Mouse (Mus musculus): ENCODE data around the gene Akr7a5. TPM values are rescaled to one million over a fixed set of nuclear protein-coding genes. Genes with fewer than 3 reads are reported as not detected.

The Akr7a5 gene
- polyA plus RNA-seq, 1 experiment from 2014 or later, result 95.0 TPM

DNA sequence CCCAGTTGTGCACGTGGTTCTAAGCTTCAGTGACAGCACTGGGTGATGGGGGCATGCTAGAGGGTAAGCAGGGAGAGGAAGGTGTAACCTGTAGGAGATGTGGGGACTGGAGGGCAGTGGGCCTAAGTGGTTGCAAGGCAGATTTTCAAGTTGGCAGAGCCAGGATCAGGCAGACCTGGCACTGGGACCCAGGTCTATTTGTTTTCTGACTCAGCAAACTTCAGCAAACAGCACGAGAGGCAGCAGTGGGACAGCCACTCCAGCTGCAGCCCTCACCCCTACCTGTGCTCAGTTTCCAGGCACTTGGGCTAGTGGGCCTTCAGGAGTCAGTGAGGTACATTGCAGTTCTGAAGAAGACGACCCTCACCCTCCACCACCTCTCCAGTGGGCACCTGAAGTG lies 46.7 kb downstream of the Akr7a5 start:
- H3K4me1 ChIP-seq (replicated peaks; ENCODE audit: control insufficient read depth, insufficient read depth, low read length), result peaks cover 6% of the 10 kb centered on the region
- no peaks in the 10 kb centered on the region for H3K9me3 ChIP-seq (ENCODE audit: control insufficient read depth, low read length)
- H3K4me3 ChIP-seq (ENCODE audit: low read length), result no peak overlapping the region
- no peaks in the 10 kb centered on the region for H3K27me3 ChIP-seq (ENCODE audit: control insufficient read depth, insufficient read depth, low read depth, low read length)
- peaks cover 39% of the 10 kb centered on the region for H3K36me3 ChIP-seq (ENCODE audit: control insufficient read depth, insufficient read depth, low read length)
- H3K4me2 ChIP-seq (ENCODE audit: low read depth, low read length), result no peak overlapping the region
- H3K9ac ChIP-seq (ENCODE audit: low read length), result no peak overlapping the region
- no peak overlapping the region for H3K27ac ChIP-seq (ENCODE audit: low read length)
- ATAC-seq (ENCODE audit: low read depth), result no peak
- 79% methylated on average over 3 of the region's 3 CpGs for WGBS

DNA sequence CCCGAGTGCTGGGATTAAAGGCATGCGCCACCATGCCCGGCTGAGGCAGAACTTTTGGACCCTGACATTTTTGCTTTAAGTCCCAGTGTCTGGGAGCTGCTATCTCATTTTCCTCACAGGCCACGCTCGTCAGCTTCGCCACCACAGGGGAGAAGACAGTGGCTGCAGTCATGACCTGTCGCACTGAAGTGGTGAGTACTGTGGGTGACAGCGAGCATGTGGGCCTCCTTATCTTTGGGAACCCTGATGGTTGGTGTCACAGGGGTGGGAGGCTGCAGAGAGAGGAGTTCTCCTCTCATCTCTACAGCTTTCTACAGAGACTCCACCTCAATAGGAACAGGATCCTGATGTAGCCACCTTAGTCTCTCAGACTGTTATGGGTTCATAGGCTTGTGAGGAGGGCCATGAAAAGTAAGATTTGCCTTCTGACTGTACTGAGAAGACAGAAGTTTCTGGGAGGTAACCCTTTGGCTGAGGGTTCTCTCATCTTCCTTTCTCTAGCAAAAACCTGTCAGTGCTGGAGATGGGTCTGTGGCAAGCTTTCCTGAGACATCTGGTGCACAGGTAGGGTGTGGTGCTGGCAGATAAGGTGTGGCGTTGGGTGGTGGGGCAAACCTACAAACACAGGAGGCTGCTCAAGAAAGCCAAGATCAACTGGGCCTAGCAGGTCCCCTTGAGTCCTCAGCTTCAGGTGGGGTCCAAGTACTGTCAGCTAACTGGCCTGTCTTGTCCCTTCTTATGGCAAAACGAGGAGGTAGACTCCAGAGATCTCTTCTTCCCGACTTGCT lies 50.4 kb downstream of the Akr7a5 start:
- peaks cover 63% of the 10 kb centered on the region for H3K36me3 ChIP-seq (ENCODE audit: control insufficient read depth, insufficient read depth, low read length)
- no peak overlapping the region for H3K4me3 ChIP-seq (ENCODE audit: low read length)
- H3K4me1 ChIP-seq (replicated peaks; ENCODE audit: control insufficient read depth, insufficient read depth, low read length), result no peaks in the 10 kb centered on the region
- no peak overlapping the region for H3K27ac ChIP-seq (ENCODE audit: low read length)
- no peak overlapping the region for H3K4me2 ChIP-seq (ENCODE audit: low read depth, low read length)
- no peaks in the 10 kb centered on the region for H3K9me3 ChIP-seq (ENCODE audit: control insufficient read depth, low read length)
- H3K9ac ChIP-seq (ENCODE audit: low read length), result no peak overlapping the region
- H3K27me3 ChIP-seq (ENCODE audit: control insufficient read depth, insufficient read depth, low read depth, low read length), result no peaks in the 10 kb centered on the region
- no peak for ATAC-seq (ENCODE audit: low read depth)
- 88% methylated on average over 11 of the region's 11 CpGs for WGBS

DNA sequence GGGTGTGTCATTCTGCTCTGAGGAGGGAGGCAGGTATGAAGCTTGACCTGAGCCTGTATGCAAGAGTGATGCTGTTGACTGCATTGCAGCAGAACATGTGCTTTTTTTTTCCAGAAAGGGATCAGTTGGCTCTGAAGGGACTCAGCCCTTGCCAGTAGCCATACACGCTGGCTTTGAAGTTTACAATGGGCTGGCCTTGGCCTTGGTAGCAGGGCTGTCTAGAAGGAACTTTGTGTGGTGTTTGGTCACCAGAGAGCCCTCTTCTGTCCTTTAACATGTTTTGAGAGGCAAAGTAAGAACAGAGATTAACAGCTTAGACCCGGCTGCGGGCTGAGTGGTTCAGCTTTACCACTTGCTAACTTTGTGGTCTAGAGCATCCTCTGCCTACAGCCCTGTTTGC lies 56.8 kb downstream of the Akr7a5 start:
- WGBS, result 97% methylated on average over 3 of the region's 3 CpGs
- ATAC-seq (ENCODE audit: low read depth), result no peak

More for the DNA sequence above, 56.8 kb downstream of the Akr7a5 start:
- H3K27ac ChIP-seq (ENCODE audit: low read length), result no peak overlapping the region
- no peaks in the 10 kb centered on the region for H3K27me3 ChIP-seq (ENCODE audit: control insufficient read depth, insufficient read depth, low read depth, low read length)
- H3K9ac ChIP-seq (ENCODE audit: low read length), result no peak overlapping the region
- no peak overlapping the region for H3K4me2 ChIP-seq (ENCODE audit: low read depth, low read length)
- no peak overlapping the region for H3K4me3 ChIP-seq (ENCODE audit: low read length)
- no peaks in the 10 kb centered on the region for H3K4me1 ChIP-seq (replicated peaks; ENCODE audit: control insufficient read depth, insufficient read depth, low read length)
- H3K36me3 ChIP-seq (ENCODE audit: control insufficient read depth, insufficient read depth, low read length), result peaks cover 74% of the 10 kb centered on the region
- H3K9me3 ChIP-seq (ENCODE audit: control insufficient read depth, low read length), result no peaks in the 10 kb centered on the region

Small RNA genes lying within 50 kb of the gene (microRNA-seq; reads per million reads assigned to microRNA genes)
- 0.79 reads per million for gene Gm24245
- not detected for gene Gm25732

Other genes starting within 250 kb of the Akr7a5 start
- not detected in 2 replicates for gene Htr6, start 235.2 kb upstream of the Akr7a5 start, polyA plus RNA-seq (2015; fragmentation: Nextera tagmentation; extraction: Ambion mirVana)
- 57.4 and 70.9 TPM in 2 replicates for gene Nbl1, start 217.8 kb upstream of the Akr7a5 start, polyA plus RNA-seq (2015; fragmentation: Nextera tagmentation; extraction: Ambion mirVana)
- gene Minos1, start 179.6 kb upstream of the Akr7a5 start, polyA plus RNA-seq (2015; fragmentation: Nextera tagmentation; extraction: Ambion mirVana), result 548 and 571 TPM in 2 replicates
- 454 and 473 TPM in 2 replicates for gene Capzb, start 117.8 kb upstream of the Akr7a5 start, polyA plus RNA-seq (2015; fragmentation: Nextera tagmentation; extraction: Ambion mirVana)
- 12.5 and 13.9 TPM in 2 replicates for gene Pqlc2, start within 50 bp of the Akr7a5 start, polyA plus RNA-seq (2015; fragmentation: Nextera tagmentation; extraction: Ambion mirVana)
- 89.6 and 89.8 TPM in 2 replicates for gene Mrto4, start 41.8 kb downstream of the Akr7a5 start, polyA plus RNA-seq (2015; fragmentation: Nextera tagmentation; extraction: Ambion mirVana)
- 32.9 and 33.5 TPM in 2 replicates for gene Emc1, start 41.8 kb downstream of the Akr7a5 start, polyA plus RNA-seq (2015; fragmentation: Nextera tagmentation; extraction: Ambion mirVana)
- gene Ubr4, start 41.9 kb downstream of the Akr7a5 start, polyA plus RNA-seq (2015; fragmentation: Nextera tagmentation; extraction: Ambion mirVana), result 57.7 and 59.4 TPM in 2 replicates
- gene Iffo2, start 219.8 kb downstream of the Akr7a5 start, polyA plus RNA-seq (2015; fragmentation: Nextera tagmentation; extraction: Ambion mirVana), result 2.9 and 3.7 TPM in 2 replicates